Mouse (Mus musculus) brain, embryonic 14.5 days (tissue): Measurements from ENCODE around the gene Tenm2.

Experiments
- CTCF ChIP-seq: fragments of 200-500 bp; IDR thresholded peaks from 2 replicates; pipeline ENCODE4 v1.5.1; 2012; ENCODE audit warnings: inconsistent platforms, mild to moderate bottlenecking, moderate library complexity, borderline replicate concordance; ENCODE audit not compliant: insufficient read depth, insufficient read length; ENCODE audit errors: extremely low read depth
- POLR2A ChIP-seq: fragments of 200-500 bp; IDR thresholded peaks from 2 replicates; pipeline ENCODE4 v1.6.1; 2012; ENCODE audit warnings: mild to moderate bottlenecking, inconsistent platforms, borderline replicate concordance; ENCODE audit not compliant: poor library complexity, insufficient read depth, insufficient read length, severe bottlenecking; ENCODE audit errors: extremely low read depth

DNA sequence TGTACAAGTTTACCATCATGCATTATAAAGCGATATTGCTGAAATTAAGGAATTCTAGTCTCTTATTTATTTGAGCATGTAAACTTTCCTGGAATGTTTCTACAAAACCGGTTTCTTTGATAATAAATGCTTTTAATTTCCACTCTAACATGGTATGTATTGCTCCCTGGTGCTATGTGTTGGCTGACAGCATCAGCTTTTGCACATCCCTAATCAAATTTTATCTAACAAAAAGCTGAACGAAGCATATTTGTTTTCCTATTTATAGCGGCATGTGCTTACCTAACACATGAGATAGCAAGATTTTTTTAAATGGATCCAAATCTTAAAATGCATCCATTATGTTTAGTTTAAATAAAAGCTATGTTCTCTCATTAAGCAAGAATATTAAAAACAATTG, 434.1 kb downstream of the Tenm2 start:
- no peak for TF ChIP-seq CTCF
- TF ChIP-seq POLR2A = no peak
